In the genomic region with DNA sequence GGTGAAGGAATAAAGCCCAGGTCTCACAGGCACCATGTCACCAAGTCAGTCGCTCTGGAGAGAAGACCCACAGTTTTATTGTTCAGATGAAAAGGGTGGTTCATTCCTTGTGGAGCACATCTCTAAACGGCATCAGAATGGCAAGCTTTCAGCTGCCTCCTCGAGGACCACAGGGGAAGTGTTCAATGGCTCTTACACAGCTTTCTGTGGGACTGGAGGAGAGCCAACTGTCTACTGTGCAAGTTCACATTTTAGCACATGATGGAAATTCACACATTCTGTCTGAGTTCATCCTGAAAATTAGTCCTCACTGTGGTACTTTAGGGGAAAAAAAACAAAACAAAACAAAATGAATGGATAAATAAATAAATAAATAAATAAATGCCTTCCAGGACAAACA, we compare ENCODE assay signal across 14 mouse cellular contexts.
"Had no signal": no experiment of that assay in that cellular context is flagged by ENCODE, and none has a peak within 500 bp of the region (broad histone marks: within the 10 kb centered on the region; RNA-seq: fewer than 3 reads in every experiment).

No protein-coding gene starts in this region.

- H3K4me1 ChIP-seq: limb, embryonic 15.5 days; liver, embryonic 12.5 days; midbrain, embryonic 10.5 days; midbrain, embryonic 15.5 days; neural tube, embryonic 13.5 days; stomach, embryonic 15.5 days had no signal

- H3K9me3 ChIP-seq: limb, embryonic 15.5 days; liver, embryonic 12.5 days; midbrain, embryonic 10.5 days; midbrain, embryonic 15.5 days; neural tube, embryonic 13.5 days; stomach, embryonic 15.5 days had no signal

- H3K27ac ChIP-seq: limb, embryonic 15.5 days; liver, embryonic 12.5 days; midbrain, embryonic 10.5 days; midbrain, embryonic 15.5 days; neural tube, embryonic 13.5 days; stomach, embryonic 15.5 days had no signal

- DNase-seq: kidney, adult 18-20 months; kidney, postnatal 10 days; lung, postnatal 4 days; retina, postnatal 1 day; right cerebral cortex, postnatal 4 days; spleen, adult 18-20 months; thymus, adult 2 months; thymus, postnatal 25 days had no signal

- H3K27me3 ChIP-seq: limb, embryonic 15.5 days; liver, embryonic 12.5 days; midbrain, embryonic 15.5 days; neural tube, embryonic 13.5 days; stomach, embryonic 15.5 days had no signal

- H3K4me3 ChIP-seq: limb, embryonic 15.5 days; liver, embryonic 12.5 days; midbrain, embryonic 10.5 days; midbrain, embryonic 15.5 days; neural tube, embryonic 13.5 days; stomach, embryonic 15.5 days had no signal

- H3K36me3 ChIP-seq: limb, embryonic 15.5 days; liver, embryonic 12.5 days; midbrain, embryonic 10.5 days; midbrain, embryonic 15.5 days; neural tube, embryonic 13.5 days; stomach, embryonic 15.5 days had no signal
